Mouse (Mus musculus) bone marrow, adult 2 months (tissue): ENCODE data around the gene Abhd17a. TPM values are rescaled to one million over a fixed set of nuclear protein-coding genes. Genes with fewer than 3 reads are reported as not detected.

Source experiments
- H3K27ac ChIP-seq: fragments of 200-500 bp; 2 replicates; pipeline ENCODE4 v1.5.1; 2012; ENCODE audit warnings: low read depth, mild to moderate bottlenecking, control low read depth, inconsistent platforms, low read length; ENCODE audit not compliant: control insufficient read depth, poor library complexity, insufficient read depth
- H3K4me1 ChIP-seq: fragments of 200-500 bp; 2 replicates; pipeline ENCODE4 v1.6.1; 2011; ENCODE audit warnings: low read length; ENCODE audit not compliant: control insufficient read depth, insufficient read depth
- H3K4me3 ChIP-seq: fragments of 200-500 bp; replicated peaks from 2 replicates; pipeline ENCODE3; 2011; ENCODE audit warnings: mild to moderate bottlenecking, low read depth, low read length, control low read depth; ENCODE audit not compliant: control insufficient read depth
- CTCF ChIP-seq: fragments of 200-500 bp; IDR thresholded peaks from 2 replicates; pipeline ENCODE4 v1.5.1; 2011; ENCODE audit warnings: low read length, control low read depth; ENCODE audit not compliant: control insufficient read depth, insufficient read depth
- POLR2A ChIP-seq: fragments of 200-500 bp; IDR thresholded peaks from 2 replicates; pipeline ENCODE4 v1.6.1; 2011; ENCODE audit warnings: low read depth, mild to moderate bottlenecking, control low read depth, low read length, borderline replicate concordance; ENCODE audit not compliant: control insufficient read depth
- WGBS: fragments of 180-500 bp; shearing (Covaris S2); methylation state at CpG from one replicate; pipeline ENCODE4 v1.1.7; 2018; 5-methylcytosine and 5-hydroxymethylcytosine counted together
- polyA plus RNA-seq: library from polyadenylated mRNA; stranded (reverse); fragments of >200 nt; gene quantifications from 2 replicates; pipeline ENCODE4 v1.2.4, GENCODE M21; 2011; ENCODE audit warnings: low replicate concordance; ENCODE audit not compliant: missing spikeins, insufficient read depth, insufficient read length

Abhd17a gene
- polyA plus RNA-seq, 1 experiment = 53.1 TPM

DNA sequence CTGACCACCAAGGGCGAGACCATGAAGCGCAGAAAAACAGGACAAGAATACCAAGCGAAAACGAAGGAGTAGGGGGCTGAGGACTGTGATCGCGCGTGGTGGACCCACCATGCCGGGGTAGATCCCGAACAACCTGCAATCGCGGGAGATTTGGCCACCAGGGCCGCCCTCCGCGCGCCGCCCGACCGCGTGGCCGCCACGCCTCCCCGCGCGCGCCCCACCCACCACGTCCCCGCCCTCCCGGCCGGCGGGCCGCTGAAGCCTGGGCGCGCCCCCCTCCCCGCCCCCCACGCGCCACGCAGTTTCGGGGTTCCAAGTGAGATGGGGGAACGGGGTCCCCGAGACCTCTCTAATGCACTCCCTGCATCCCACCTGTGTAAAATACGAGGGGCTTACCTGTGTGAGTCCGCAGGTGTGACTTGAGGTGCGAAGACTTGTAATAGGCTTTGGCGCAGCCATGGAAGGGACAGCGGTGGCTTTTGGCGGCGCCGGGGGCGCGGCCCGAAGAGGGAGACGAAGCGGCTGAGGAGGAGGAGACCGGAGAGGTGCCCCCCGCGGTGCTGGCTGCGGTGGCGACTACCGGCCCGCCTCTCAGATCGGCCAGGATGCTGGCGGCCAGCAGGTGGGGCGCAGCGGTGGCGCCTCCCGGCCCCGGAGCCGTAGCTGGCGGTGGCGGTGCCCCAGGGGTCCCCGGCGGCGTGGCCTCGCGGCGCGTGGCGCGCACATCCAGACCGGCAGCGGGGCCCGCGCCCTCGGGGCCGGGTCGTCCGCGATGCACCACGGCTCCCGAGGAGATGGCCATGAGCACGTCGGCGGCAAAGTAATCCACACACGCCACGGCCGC, 13.6 kb downstream of the Abhd17a start:
- TF ChIP-seq CTCF (no peak), POLR2A (no peak)
- peaks cover 13% of the 10 kb centered on the region for H3K4me1 ChIP-seq
- H3K4me3 ChIP-seq = peak overlapping the region; percentile 89
- H3K27ac ChIP-seq = peak overlapping the region; percentile 93
- WGBS = under 1% methylated on average over 84 of the region's 96 CpGs

DNA sequence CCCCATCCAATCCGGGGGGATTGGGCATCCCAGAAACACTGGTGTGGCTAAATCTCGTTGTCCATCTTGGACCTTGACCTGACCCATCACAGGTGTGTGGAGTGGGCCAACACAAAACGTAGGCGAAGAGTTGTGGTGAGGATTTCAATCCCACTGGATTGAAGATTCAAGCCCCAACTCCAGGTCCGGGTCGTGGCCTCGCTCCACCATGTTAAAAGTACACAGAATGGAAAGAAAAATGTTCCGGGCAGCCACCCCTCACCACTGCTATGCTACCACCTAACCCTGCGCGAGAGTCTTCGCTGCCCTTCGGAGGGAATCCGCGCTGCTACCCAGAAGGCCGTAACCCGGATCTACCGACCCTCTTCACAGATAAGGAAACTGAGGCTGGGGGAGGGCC, 14.2 kb downstream of the Abhd17a start:
- WGBS = 11% methylated on average over 17 of the region's 17 CpGs
- peaks cover 15% of the 10 kb centered on the region for H3K4me1 ChIP-seq

DNA sequence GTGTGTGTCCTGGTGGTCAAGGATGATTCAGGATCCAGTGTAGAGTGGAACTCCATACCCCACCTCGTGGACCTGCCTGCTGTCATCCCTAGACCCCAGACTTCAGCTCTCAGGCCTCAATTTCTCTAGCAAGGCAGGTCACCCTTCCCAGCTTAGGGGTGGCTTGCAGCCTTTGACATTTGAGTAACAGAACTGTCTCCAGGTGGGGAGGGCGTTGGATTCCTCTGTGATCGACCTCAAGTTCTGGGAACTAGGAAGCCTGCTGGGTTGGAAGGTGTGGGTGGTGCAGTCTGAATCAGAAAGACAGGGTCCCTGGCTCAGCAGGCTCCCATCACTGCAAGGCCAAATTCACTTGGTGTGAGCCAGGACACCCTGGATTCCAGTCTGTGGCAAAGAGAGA, 15.2 kb downstream of the Abhd17a start:
- Histone ChIP-seq H3K27ac (no peak overlapping the region), H3K4me3 (no peak overlapping the region), H3K4me1 (peaks cover 17% of the 10 kb centered on the region)
- no peak for TF ChIP-seq POLR2A
- TF ChIP-seq CTCF = no peak
- WGBS = 71% methylated on average over 3 of the region's 3 CpGs

More for the DNA sequence above, 14.2 kb downstream of the Abhd17a start:
- H3K4me3 ChIP-seq = peak overlapping the region; percentile 86
- H3K27ac ChIP-seq = no peak overlapping the region; the same call in 1 of the 2 replicates
- TF ChIP-seq CTCF = no peak
- no peak for TF ChIP-seq POLR2A

DNA sequence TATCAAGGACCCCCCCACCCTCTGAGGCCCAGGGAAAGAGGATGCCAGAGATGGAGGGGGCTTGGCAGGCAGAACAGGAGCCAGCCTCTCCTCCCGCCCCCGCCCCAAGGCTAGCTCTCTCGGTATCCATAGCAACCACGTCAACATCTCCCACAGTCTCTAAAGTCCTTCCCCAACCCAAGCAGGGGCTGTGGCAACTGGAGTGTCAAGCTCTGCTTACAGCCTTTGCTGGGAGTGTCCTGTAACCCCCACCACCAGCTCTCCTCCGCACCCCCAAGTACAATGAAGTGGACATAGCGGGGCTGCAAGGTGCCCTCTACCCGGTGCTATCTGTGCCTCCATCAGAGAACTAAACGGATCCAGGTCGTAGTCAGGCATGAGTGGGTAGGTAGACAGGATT, 16.2 kb downstream of the Abhd17a start:
- Histone ChIP-seq H3K27ac (peak overlapping the region; percentile 24), H3K4me3 (no peak overlapping the region), H3K4me1 (peaks cover 17% of the 10 kb centered on the region)
- TF ChIP-seq POLR2A (no peak), CTCF (no peak)
- WGBS = 79% methylated on average over 9 of the region's 9 CpGs

DNA sequence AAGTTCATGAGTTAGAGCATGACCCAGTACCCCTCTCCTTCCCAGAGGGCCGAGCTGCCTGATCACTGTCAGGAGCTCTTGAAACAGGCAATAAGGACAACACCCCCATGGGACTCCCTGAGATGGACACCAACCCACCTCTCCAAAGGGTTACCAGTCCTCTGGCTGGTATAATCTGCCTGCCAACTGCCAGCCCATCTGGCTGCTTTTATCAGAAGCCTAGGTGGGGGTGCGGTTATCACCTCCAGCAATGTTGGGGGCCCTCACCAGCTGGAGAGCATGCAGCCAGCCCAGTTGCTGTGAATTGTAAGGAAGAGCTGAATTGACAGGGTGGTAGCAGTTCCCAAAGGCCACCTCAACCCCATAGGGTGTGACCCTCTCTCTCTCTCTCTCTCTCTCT, 17.7 kb downstream of the Abhd17a start:
- H3K4me1 ChIP-seq = peaks cover 15% of the 10 kb centered on the region
- H3K27ac ChIP-seq = peak overlapping the region; percentile 74
- H3K4me3 ChIP-seq = no peak overlapping the region
- TF ChIP-seq POLR2A (no peak), CTCF (no peak)
- WGBS = 70% methylated on average over 2 of the region's 2 CpGs

DNA sequence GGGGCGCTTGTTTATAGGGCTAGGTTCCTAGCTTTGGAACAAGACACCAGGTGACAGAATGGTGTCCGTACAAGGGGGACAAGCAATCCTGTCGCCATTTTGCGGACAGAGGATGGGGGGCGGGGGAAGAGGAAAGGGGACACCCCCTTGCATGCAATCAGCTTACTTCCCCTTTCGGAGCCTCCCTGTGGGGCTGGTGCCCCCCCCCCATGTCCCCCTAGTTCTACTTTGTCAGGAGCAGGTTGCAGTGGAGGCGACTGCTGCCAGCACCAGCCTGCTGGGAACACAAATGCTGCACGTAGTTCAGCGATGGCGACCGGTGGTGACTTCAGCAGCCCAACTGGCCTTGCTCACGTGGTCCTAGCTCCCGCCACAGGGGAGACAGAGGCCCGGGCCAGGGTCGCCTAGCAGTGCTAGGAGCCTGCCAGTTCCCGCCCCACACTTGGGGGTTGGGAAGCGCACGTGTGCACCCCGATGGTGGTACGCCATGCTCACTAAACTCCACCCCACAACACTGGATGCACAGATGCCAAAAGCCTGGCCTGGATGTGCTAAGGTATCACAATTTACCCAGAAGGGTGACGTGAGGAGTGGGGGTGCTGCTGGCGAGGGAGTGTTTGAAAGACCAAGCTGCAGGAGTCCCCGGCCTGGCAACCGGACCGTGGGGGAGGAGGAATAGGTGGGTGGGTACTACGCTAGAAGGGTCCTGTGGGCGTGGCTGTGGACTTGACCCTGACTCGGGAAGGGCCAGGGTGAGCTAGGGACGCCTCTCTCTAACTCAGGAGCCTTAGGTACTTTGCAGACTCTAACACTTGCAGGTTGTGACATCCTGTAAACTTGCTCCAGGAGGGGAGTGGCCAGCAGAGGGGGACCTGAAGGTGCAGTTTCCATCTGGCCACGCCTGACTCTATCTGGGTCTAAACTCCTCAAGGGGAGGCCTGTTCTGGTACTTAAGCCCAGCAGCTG, 19.0 kb downstream of the Abhd17a start:
- H3K4me1 ChIP-seq = peaks cover 15% of the 10 kb centered on the region
- H3K4me3 ChIP-seq = peak overlapping the region; percentile 49
- peak overlapping the region; percentile 74 for H3K27ac ChIP-seq
- TF ChIP-seq CTCF (0 out of 2 replicates have a peak, but pooled peaks have one; percentile 0), POLR2A (peak; percentile 37; the same call in 1 of the 2 replicates)
- 8% methylated on average over 29 of the region's 30 CpGs for WGBS

DNA sequence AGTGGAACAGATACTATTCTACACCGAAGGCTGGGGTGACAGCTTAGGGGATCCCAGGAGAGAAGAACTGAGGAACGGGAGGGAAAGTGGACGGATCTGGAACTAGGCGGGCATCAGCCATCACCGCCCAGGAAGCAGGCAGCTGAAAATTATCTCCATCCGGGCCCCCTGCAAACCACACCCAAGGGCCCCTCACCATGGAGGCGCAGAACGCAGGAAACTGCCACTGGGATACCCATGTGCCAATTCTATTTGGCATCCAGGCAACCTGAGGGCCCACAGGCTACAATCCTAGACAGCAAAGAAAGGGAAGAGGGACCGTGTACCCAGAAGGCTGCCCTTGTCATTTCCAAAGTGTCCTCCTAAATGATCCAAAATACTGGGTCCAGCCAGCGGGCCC, 19.7 kb downstream of the Abhd17a start:
- Histone ChIP-seq H3K4me3 (peak overlapping the region; percentile 69), H3K4me1 (peaks cover 14% of the 10 kb centered on the region), H3K27ac (peak overlapping the region; percentile 74)
- WGBS = 38% methylated on average over 10 of the region's 10 CpGs
- TF ChIP-seq POLR2A (no peak), CTCF (no peak)

DNA sequence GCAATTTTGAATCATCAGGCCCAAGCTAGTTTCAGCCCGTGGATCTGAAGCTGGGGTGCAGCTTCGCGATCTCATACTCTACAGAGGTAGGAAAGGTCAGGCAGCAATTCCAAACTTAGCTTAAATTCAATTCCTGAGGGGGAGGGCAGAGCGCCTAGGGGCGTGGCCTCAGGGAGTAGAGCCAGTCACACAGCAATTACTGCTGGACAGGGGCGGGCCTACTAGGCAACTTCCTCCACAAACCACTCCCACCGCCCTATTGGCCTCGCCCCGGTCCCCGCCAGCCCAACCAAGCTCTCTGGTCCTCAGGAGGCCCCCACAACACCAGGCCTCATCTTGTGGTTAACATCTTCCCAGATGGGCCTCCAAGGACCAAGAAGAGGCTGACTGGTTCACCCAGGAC, 20.5 kb downstream of the Abhd17a start:
- Histone ChIP-seq H3K4me1 (peaks cover 14% of the 10 kb centered on the region), H3K4me3 (peak overlapping the region; percentile 69)
- 2% methylated on average over 10 of the region's 10 CpGs for WGBS

More for the DNA sequence above, 20.5 kb downstream of the Abhd17a start:
- TF ChIP-seq POLR2A = 0 out of 2 replicates have a peak, but pooled peaks have one; percentile 15
- no peak for TF ChIP-seq CTCF
- peak overlapping the region; percentile 74 for H3K27ac ChIP-seq
